Mouse (Mus musculus): ENCODE results near the gene Zfp583.
A peak's percentile ranks its signal among the peaks of the same experiment; 100 is the strongest.

- TF ChIP-seq CTCF (IDR thresholded peaks at IDR 0.05; ENCODE audit: low read depth, low read length) (no peak), GATA1 (IDR thresholded peaks at IDR 0.05; ENCODE audit: borderline replicate concordance, low read length) (no peak), TAL1 (conservative IDR thresholded peaks at IDR 0.05; ENCODE audit: low read depth, low read length) (peak; percentile 52), GATA2 (IDR thresholded peaks at IDR 0.05; ENCODE audit: borderline replicate concordance, low read depth, low read length) (no peak)
Observed at GRCm38 (mm10) chr7:6277906-6278305, 53.2 kb downstream of the Zfp583 start.

All from G1E (cell line).